Mouse (Mus musculus): ENCODE measurements at regions not wholly inside any gene's neighbourhood (a gene's known extent, or its start where the extent isn't known, plus 50 kb on each side); places are given as distances from the start of the nearest gene placed in this dataset.
"Not testable (repeated sequence)": the region's sequence is repeated elsewhere in the genome, so short reads cannot be mapped to it uniquely, and the experiment has no call there.

- DNase-seq: no peak
Observed at GRCm38 (mm10) chr2:171588158-171588557, 455.1 kb downstream of the Cbln4 start.

- DNase-seq: no peak
Observed at GRCm38 (mm10) chr2:171587635-171588034, 455.6 kb downstream of the Cbln4 start.

- no peak for DNase-seq
Observed at GRCm38 (mm10) chr2:171586853-171587220, 456.4 kb downstream of the Cbln4 start.

GRCm38 (mm10) chr2:171586217-171586852, 456.9 kb downstream of the Cbln4 start:
- no peak for DNase-seq

GRCm38 (mm10) chr2:171574360-171574759, 468.9 kb downstream of the Cbln4 start:
- no peak for DNase-seq

- no peak for DNase-seq
Observed at GRCm38 (mm10) chr2:171562656-171563055, 480.6 kb downstream of the Cbln4 start.

GRCm38 (mm10) chr2:171542768-171543167, 500.5 kb downstream of the Cbln4 start:
- not testable (repeated sequence) for DNase-seq

GRCm38 (mm10) chr2:171514876-171515275, 528.4 kb downstream of the Cbln4 start:
- DNase-seq: no peak

GRCm38 (mm10) chr2:171496620-171497019, 546.6 kb downstream of the Cbln4 start:
- DNase-seq: no peak

GRCm38 (mm10) chr2:171493741-171494140, 549.5 kb downstream of the Cbln4 start:
- DNase-seq: peak; percentile 79

- no peak for DNase-seq
Observed at GRCm38 (mm10) chr2:171487284-171487683, 556.0 kb downstream of the Cbln4 start.

- no peak for DNase-seq
Observed at GRCm38 (mm10) chr2:171453241-171453640, 590.0 kb downstream of the Cbln4 start.

GRCm38 (mm10) chr2:171406057-171406456, 637.2 kb downstream of the Cbln4 start:
- DNase-seq: no peak

- DNase-seq: no peak
Observed at GRCm38 (mm10) chr2:171388936-171389335, 654.3 kb downstream of the Cbln4 start.

- DNase-seq: no peak
Observed at GRCm38 (mm10) chr2:171373457-171373856, 641.9 kb downstream of the Dok5 start.

GRCm38 (mm10) chr2:171373016-171373415, 641.4 kb downstream of the Dok5 start:
- no peak for DNase-seq

GRCm38 (mm10) chr2:171371751-171372150, 640.1 kb downstream of the Dok5 start:
- DNase-seq: no peak

GRCm38 (mm10) chr2:171365553-171365952, 633.9 kb downstream of the Dok5 start:
- DNase-seq: no peak

GRCm38 (mm10) chr2:171364621-171365020, 633.0 kb downstream of the Dok5 start:
- peak; percentile 5 for DNase-seq

- no peak for DNase-seq
Observed at GRCm38 (mm10) chr2:171363381-171363780, 631.8 kb downstream of the Dok5 start.

GRCm38 (mm10) chr2:171358071-171358760, 626.6 kb downstream of the Dok5 start:
- no peak for DNase-seq

GRCm38 (mm10) chr2:171348156-171348555, 616.5 kb downstream of the Dok5 start:
- no peak for DNase-seq

- no peak for DNase-seq
Observed at GRCm38 (mm10) chr2:171333816-171334757, 602.5 kb downstream of the Dok5 start.
